Mouse (Mus musculus): ENCODE measurements around the gene Rln3.
"Not testable (repeated sequence)": the region's sequence is repeated elsewhere in the genome, so short reads cannot be mapped to it uniquely, and the experiment has no call there.

Gene Rln3

GRCm38 (mm10) chr8:84021569-84021968 is 23.2 kb downstream of the Rln3 start:
- DNase-seq (ENCODE audit: low read depth, low spot score): no peak

- no peak for DNase-seq (ENCODE audit: low read depth, low spot score)
Measured at GRCm38 (mm10) chr8:84021096-84021495, 23.7 kb downstream of the Rln3 start, which contains the start of gene Palm3. Palm3 (plus strand) TSS chr8:84021471.

GRCm38 (mm10) chr8:84019738-84020137 is 25.1 kb downstream of the Rln3 start:
- DNase-seq (ENCODE audit: low read depth, low spot score): no peak

GRCm38 (mm10) chr8:84015833-84016232 is 29.0 kb downstream of the Rln3 start:
- no peak for DNase-seq (ENCODE audit: low read depth, low spot score)

- DNase-seq (ENCODE audit: low read depth, low spot score): no peak
Measured at GRCm38 (mm10) chr8:84012499-84013165, 32.2 kb downstream of the Rln3 start.

GRCm38 (mm10) chr8:84011705-84012498 is 32.9 kb downstream of the Rln3 start, which contains the start of gene 2210011C24Rik:
2210011C24Rik (minus strand) TSS chr8:84012171.
- DNase-seq (ENCODE audit: low read depth, low spot score): no peak

- no peak for DNase-seq (ENCODE audit: low read depth, low spot score)
Measured at GRCm38 (mm10) chr8:84010625-84011611, 33.9 kb downstream of the Rln3 start.

- peak; percentile 44 for DNase-seq (ENCODE audit: low read depth, low spot score)
Measured at GRCm38 (mm10) chr8:84009876-84010275, 34.9 kb downstream of the Rln3 start.

- DNase-seq (ENCODE audit: low read depth, low spot score): no peak
Measured at GRCm38 (mm10) chr8:84008362-84008761, 36.4 kb downstream of the Rln3 start.

GRCm38 (mm10) chr8:84005502-84005901 is 39.3 kb downstream of the Rln3 start:
- not testable (repeated sequence) for DNase-seq (ENCODE audit: low read depth, low spot score)

- DNase-seq (ENCODE audit: low read depth, low spot score): peak; percentile 92
Measured at GRCm38 (mm10) chr8:84004533-84005201, 40.1 kb downstream of the Rln3 start.

- no peak for DNase-seq (ENCODE audit: low read depth, low spot score)
Measured at GRCm38 (mm10) chr8:84003612-84004246, 41.1 kb downstream of the Rln3 start.

- DNase-seq (ENCODE audit: low read depth, low spot score): no peak
Measured at GRCm38 (mm10) chr8:84002957-84003611, 41.7 kb downstream of the Rln3 start.

- DNase-seq (ENCODE audit: low read depth, low spot score): no peak
Measured at GRCm38 (mm10) chr8:84001281-84002000, 43.4 kb downstream of the Rln3 start, which contains the start of gene 1700067K01Rik. 1700067K01Rik (plus strand) TSS chr8:84001502.

- no peak for DNase-seq (ENCODE audit: low read depth, low spot score)
Measured at GRCm38 (mm10) chr8:83999825-84000224, 45.0 kb downstream of the Rln3 start.

GRCm38 (mm10) chr8:83999057-83999705 is 45.6 kb downstream of the Rln3 start:
- no peak for DNase-seq (ENCODE audit: low read depth, low spot score)

GRCm38 (mm10) chr8:83998231-83999056 is 46.4 kb downstream of the Rln3 start:
- DNase-seq (ENCODE audit: low read depth, low spot score): no peak
